Mouse (Mus musculus): ENCODE data around the gene Fam71e1. TPM values are rescaled to one million over a fixed set of nuclear protein-coding genes. Genes with fewer than 3 reads are reported as not detected.

The Fam71e1 gene
- polyA plus RNA-seq, 1 experiment = 12.2 TPM

DNA sequence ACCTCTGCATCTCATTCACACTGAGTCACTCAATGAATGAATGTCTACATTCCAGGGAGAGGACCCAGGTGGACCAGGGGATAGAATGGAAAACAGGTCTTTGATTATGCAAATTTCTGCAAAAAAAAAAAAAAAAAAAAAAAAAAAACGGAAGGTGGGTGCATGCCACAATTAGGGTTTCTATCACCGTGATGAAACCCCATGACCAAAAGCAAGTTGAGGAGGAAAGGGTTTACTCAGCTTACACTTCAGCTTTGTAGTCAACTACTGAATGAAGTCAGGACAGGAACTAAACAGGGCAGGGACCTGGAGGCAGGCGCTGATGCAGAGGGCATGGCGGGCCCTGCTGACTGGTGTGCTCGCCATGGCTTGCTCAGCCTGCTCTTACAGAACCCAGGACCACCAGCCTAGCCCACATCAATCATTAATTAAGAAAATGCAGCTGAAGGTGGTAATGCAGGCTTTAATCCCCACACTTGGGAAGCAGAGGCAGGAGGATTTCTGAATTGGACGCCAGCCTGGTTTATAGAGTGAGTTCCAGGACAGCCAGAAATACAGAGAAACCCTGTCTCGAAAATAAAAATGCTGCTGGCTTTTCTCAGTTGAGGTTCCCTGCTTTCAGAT, 10.7 kb upstream of the Fam71e1 start:
- no peak overlapping the region for H3K27ac ChIP-seq (ENCODE audit: insufficient read depth, low read depth, low read length)
- no peak overlapping the region for H3K4me3 ChIP-seq (ENCODE audit: insufficient read depth, low read depth, low read length)
- no peaks in the 10 kb centered on the region for H3K4me1 ChIP-seq (ENCODE audit: control insufficient read depth, insufficient read depth, low read length)
- H3K36me3 ChIP-seq (ENCODE audit: control insufficient read depth, insufficient read depth, low read length) = no peaks in the 10 kb centered on the region
- no peak for TF ChIP-seq CTCF (conservative IDR thresholded peaks at IDR 0.05; ENCODE audit: insufficient read depth, insufficient read length, low read depth, low read length)
- no peak for DNase-seq
- WGBS = 78% methylated on average over 7 of the region's 7 CpGs
- H3K27me3 ChIP-seq (replicated peaks; ENCODE audit: control insufficient read depth, insufficient read depth, low read length) = no peaks in the 10 kb centered on the region

DNA sequence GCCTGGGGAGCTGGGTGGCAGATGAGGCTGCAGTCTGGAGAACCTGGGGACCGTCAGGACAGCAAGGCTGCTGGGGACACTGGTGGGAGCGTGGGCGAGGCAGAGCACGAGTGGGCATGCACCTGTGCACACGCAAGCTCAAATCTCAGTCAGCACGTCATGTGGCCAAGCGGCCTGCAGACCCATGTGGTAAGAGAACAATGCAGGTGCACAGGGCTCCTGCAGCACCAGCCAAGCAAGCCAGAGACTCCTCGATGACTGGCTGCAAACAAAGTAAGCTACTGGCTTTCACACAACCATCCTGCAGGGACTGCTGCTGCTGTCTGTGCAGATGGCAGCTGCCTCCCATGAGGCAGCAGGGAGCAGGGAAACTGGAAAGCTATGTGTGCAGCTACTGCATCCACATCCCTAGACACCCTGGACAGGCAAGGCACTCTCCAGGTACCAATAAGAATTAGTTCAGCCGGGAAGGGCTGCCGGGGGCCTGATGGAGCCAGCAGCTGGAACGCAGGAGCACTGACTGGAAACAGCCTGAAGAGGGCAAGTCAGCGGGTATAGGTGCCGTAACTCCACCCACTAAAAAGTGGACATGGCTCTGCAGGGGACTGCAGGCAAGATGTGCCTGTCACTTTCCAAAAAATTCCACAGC, 9.3 kb upstream of the Fam71e1 start:
- Histone ChIP-seq H3K4me3 (ENCODE audit: insufficient read depth, low read depth, low read length) (no peak overlapping the region), H3K4me1 (ENCODE audit: control insufficient read depth, insufficient read depth, low read length) (no peaks in the 10 kb centered on the region), H3K27ac (ENCODE audit: insufficient read depth, low read depth, low read length) (no peak overlapping the region), H3K36me3 (ENCODE audit: control insufficient read depth, insufficient read depth, low read length) (no peaks in the 10 kb centered on the region; the same call in 1 of the 2 replicates), H3K27me3 (replicated peaks; ENCODE audit: control insufficient read depth, insufficient read depth, low read length) (no peaks in the 10 kb centered on the region)
- no peak for DNase-seq
- WGBS = 58% methylated on average over 13 of the region's 13 CpGs
- no peak for TF ChIP-seq CTCF (conservative IDR thresholded peaks at IDR 0.05; ENCODE audit: insufficient read depth, insufficient read length, low read depth, low read length)
- no peak for TF ChIP-seq POLR2A (IDR thresholded peaks at IDR 0.05; ENCODE audit: low read depth, low read length)

DNA sequence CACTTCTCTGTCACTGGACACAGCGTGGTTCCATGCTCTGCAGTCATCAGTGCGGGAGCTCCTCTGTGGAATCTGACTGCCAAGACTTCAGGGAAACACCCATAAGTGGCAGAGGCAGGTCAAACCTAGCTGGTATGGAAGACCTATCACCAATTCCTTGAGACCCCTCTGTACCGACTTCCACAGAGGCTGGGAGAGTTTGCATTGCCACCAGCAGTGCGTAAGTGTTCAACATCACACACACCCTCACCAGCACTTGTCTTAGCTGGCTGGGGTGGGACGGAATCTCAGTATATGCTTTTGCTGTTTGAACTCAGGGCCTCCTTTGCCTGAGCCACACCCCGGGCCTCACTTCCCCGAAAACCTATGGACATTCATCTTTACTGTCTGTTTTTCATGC, 8.4 kb upstream of the Fam71e1 start:
- DNase-seq = no peak
- Histone ChIP-seq H3K27me3 (replicated peaks; ENCODE audit: control insufficient read depth, insufficient read depth, low read length) (no peaks in the 10 kb centered on the region), H3K36me3 (ENCODE audit: control insufficient read depth, insufficient read depth, low read length) (no peaks in the 10 kb centered on the region; the same call in 1 of the 2 replicates), H3K4me1 (ENCODE audit: control insufficient read depth, insufficient read depth, low read length) (no peaks in the 10 kb centered on the region), H3K4me3 (ENCODE audit: insufficient read depth, low read depth, low read length) (no peak overlapping the region), H3K27ac (ENCODE audit: insufficient read depth, low read depth, low read length) (no peak overlapping the region)
- no peak for TF ChIP-seq POLR2A (IDR thresholded peaks at IDR 0.05; ENCODE audit: low read depth, low read length)
- TF ChIP-seq CTCF (conservative IDR thresholded peaks at IDR 0.05; ENCODE audit: insufficient read depth, insufficient read length, low read depth, low read length) = no peak
- WGBS = 92% methylated on average over 7 of the region's 7 CpGs

DNA sequence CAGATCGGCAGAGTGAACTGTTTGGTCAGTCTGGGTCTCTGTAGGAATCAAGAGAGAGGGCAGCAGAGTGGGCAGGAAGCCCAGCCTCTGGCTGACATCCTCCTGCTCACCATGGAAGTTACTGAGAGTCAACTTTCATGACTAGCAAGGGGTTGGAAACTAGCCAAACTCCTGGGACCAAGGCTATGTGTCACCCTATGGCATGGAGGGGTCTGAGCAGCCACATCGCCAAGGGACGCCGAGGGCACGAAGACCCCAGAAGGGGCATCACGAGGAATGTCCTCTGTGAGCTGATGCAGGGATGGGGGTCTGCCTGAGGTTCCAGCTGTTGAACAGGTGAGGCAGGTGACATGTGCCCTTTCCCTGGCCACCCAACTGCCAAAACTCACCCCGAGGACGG, 7.8 kb upstream of the Fam71e1 start:
- Histone ChIP-seq H3K4me3 (ENCODE audit: insufficient read depth, low read depth, low read length) (no peak overlapping the region), H3K36me3 (ENCODE audit: control insufficient read depth, insufficient read depth, low read length) (no peaks in the 10 kb centered on the region; the same call in 1 of the 2 replicates), H3K4me1 (ENCODE audit: control insufficient read depth, insufficient read depth, low read length) (no peaks in the 10 kb centered on the region), H3K27ac (ENCODE audit: insufficient read depth, low read depth, low read length) (no peak overlapping the region), H3K27me3 (replicated peaks; ENCODE audit: control insufficient read depth, insufficient read depth, low read length) (no peaks in the 10 kb centered on the region)
- no peak for TF ChIP-seq CTCF (conservative IDR thresholded peaks at IDR 0.05; ENCODE audit: insufficient read depth, insufficient read length, low read depth, low read length)
- TF ChIP-seq POLR2A (IDR thresholded peaks at IDR 0.05; ENCODE audit: low read depth, low read length) = no peak
- no peak for DNase-seq
- WGBS = 88% methylated on average over 8 of the region's 8 CpGs

DNA sequence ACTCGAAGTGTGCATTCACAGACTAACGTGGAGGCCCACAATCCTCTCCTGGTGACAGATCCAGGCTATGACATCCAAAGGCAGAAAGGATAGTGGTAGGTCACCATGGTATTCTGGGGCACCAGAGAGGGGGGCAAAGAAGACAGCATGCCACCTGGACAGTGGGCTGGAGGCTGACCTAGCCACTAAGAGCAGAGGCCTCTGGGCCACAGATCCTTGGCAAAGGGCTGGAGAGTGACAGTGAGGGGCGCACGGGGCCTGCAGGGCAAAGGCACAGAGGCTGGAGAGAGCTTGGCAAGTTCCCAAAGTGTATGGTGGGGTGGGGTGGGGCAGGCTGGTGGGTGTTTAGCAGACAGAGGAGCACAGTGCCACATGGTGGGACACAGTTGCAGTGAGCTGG, 6.1 kb upstream of the Fam71e1 start:
- H3K4me3 ChIP-seq (ENCODE audit: insufficient read depth, low read depth, low read length) = no peak overlapping the region
- TF ChIP-seq POLR2A (IDR thresholded peaks at IDR 0.05; ENCODE audit: low read depth, low read length) (no peak), CTCF (conservative IDR thresholded peaks at IDR 0.05; ENCODE audit: insufficient read depth, insufficient read length, low read depth, low read length) (no peak)
- WGBS = 88% methylated on average over 4 of the region's 4 CpGs
- H3K4me1 ChIP-seq (ENCODE audit: control insufficient read depth, insufficient read depth, low read length) = peaks cover 4% of the 10 kb centered on the region; the same call in 1 of the 2 replicates
- no peaks in the 10 kb centered on the region for H3K27me3 ChIP-seq (replicated peaks; ENCODE audit: control insufficient read depth, insufficient read depth, low read length)
- H3K27ac ChIP-seq (ENCODE audit: insufficient read depth, low read depth, low read length) = no peak overlapping the region
- no peak for DNase-seq
- no peaks in the 10 kb centered on the region; the same call in 1 of the 2 replicates for H3K36me3 ChIP-seq (ENCODE audit: control insufficient read depth, insufficient read depth, low read length)

DNA sequence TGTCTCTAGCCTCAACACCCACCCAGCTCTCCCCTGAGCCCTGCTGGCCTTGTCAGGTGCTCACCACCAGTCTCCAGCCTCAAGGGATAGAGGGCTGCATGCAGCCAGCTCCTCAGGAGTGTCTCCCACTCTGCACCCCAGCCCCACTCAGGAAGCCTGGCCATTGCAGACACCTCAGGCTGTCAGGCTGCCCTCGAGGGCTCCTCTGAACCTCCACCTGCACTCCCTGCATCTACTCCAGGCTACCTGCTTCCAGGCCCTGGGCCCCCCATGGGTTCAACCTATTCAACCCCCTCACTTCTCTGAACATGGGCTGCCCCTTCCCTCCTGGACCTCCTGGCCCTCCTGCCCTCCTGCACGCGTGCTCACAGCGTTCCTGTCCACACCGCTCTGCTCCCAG, 5.0 kb upstream of the Fam71e1 start:
- H3K4me3 ChIP-seq (ENCODE audit: insufficient read depth, low read depth, low read length) = no peak overlapping the region
- no peak overlapping the region for H3K27ac ChIP-seq (ENCODE audit: insufficient read depth, low read depth, low read length)
- no peaks in the 10 kb centered on the region for H3K27me3 ChIP-seq (replicated peaks; ENCODE audit: control insufficient read depth, insufficient read depth, low read length)
- DNase-seq = no peak
- no peaks in the 10 kb centered on the region; the same call in 1 of the 2 replicates for H3K36me3 ChIP-seq (ENCODE audit: control insufficient read depth, insufficient read depth, low read length)
- H3K4me1 ChIP-seq (ENCODE audit: control insufficient read depth, insufficient read depth, low read length) = peaks cover 10% of the 10 kb centered on the region
- 97% methylated on average over 5 of the region's 5 CpGs for WGBS
- TF ChIP-seq POLR2A (IDR thresholded peaks at IDR 0.05; ENCODE audit: low read depth, low read length) (no peak), CTCF (conservative IDR thresholded peaks at IDR 0.05; ENCODE audit: insufficient read depth, insufficient read length, low read depth, low read length) (no peak)

DNA sequence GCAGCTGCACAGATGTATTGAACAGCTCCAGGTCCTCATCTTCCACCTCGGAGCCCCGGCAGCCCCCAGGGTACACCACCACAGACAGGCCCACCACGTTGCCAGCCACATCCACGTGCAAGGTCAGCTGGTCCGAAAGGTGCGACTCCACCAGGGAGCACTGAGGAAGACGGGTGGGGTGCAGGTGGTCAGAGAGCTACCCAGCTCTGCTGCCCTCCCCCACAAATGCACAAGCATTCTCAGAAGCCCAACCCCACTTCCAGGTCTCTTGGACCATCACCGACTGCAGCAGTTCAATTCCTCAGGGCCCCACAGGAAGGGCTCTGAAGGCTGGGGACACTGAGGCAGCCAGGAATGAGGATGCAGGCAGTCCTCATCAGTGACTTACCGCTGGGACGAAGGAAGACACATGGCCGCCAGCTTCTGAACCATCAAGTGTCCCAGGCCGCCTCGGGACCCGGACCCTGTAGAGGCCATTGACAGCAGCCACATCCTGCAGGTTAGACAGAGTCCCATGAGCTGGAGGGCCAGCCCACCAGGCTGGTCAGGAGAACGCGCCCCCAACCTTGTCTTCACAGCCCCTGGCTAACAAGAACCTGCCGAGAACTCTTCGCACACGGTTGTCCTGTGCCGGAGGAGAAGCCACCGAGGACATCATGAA, 4.1 kb upstream of the Fam71e1 start:
- Histone ChIP-seq H3K4me3 (ENCODE audit: insufficient read depth, low read depth, low read length) (no peak overlapping the region), H3K27me3 (replicated peaks; ENCODE audit: control insufficient read depth, insufficient read depth, low read length) (no peaks in the 10 kb centered on the region), H3K27ac (ENCODE audit: insufficient read depth, low read depth, low read length) (no peak overlapping the region), H3K36me3 (ENCODE audit: control insufficient read depth, insufficient read depth, low read length) (no peaks in the 10 kb centered on the region; the same call in 1 of the 2 replicates), H3K4me1 (ENCODE audit: control insufficient read depth, insufficient read depth, low read length) (peaks cover 10% of the 10 kb centered on the region)
- no peak for DNase-seq
- no peak for TF ChIP-seq POLR2A (IDR thresholded peaks at IDR 0.05; ENCODE audit: low read depth, low read length)
- no peak for TF ChIP-seq CTCF (conservative IDR thresholded peaks at IDR 0.05; ENCODE audit: insufficient read depth, insufficient read length, low read depth, low read length)
- WGBS = 92% methylated on average over 21 of the region's 21 CpGs

All from kidney, adult 2 months (tissue).